Mouse (Mus musculus) midbrain, embryonic 11.5 days (tissue): ENCODE measurements at regions not wholly inside any gene's neighbourhood (a gene's known extent, or its start where the extent isn't known, plus 50 kb on each side); places are given as distances from the start of the nearest gene placed in this dataset.

Source experiments
- ATAC-seq: fragments of 200-750 bp; cut with Nextera tagmentation; 2 replicates; pipeline ENCODE4 v1.8.0; 2017; ENCODE audit warnings: moderate TSS enrichment, moderate library complexity; ENCODE audit not compliant: low FRiP score
- DNase-seq: peaks from one replicate; pipeline ENCODE4 v3.0.0; 2015; ENCODE audit warnings: low spot score; ENCODE audit errors: missing footprints
- H3K27ac ChIP-seq: fragments of 300-500 bp; sonication (generic); 2 replicates; pipeline ENCODE4 v1.5.1; 2014; ENCODE audit warnings: low read depth, low read length
- H3K27me3 ChIP-seq: fragments of 300-500 bp; sonication (generic); 2 replicates; pipeline ENCODE4 v1.6.1; 2014; ENCODE audit warnings: mild to moderate bottlenecking, low read length, moderate library complexity, mixed read lengths; ENCODE audit not compliant: control insufficient read depth, insufficient read depth
- H3K36me3 ChIP-seq: fragments of 300-500 bp; sonication (generic); 2 replicates; pipeline ENCODE4 v1.6.1; 2014; ENCODE audit warnings: mild to moderate bottlenecking, low read length, moderate library complexity, mixed read lengths; ENCODE audit not compliant: control insufficient read depth, insufficient read depth
- H3K4me1 ChIP-seq: fragments of 300-500 bp; sonication (generic); 2 replicates; pipeline ENCODE4 v1.6.1; 2014; ENCODE audit warnings: low read length; ENCODE audit not compliant: control insufficient read depth, insufficient read depth
- H3K4me2 ChIP-seq: fragments of 300-500 bp; sonication (generic); 2 replicates; pipeline ENCODE4 v1.6.1; 2014; ENCODE audit warnings: mild to moderate bottlenecking, moderate library complexity
- H3K4me3 ChIP-seq: fragments of 300-500 bp; sonication (generic); 2 replicates; pipeline ENCODE4 v1.5.1; 2014; ENCODE audit warnings: low read depth, low read length
- H3K9ac ChIP-seq: fragments of 300-500 bp; sonication (generic); 2 replicates; pipeline ENCODE4 v1.6.1; 2014; ENCODE audit warnings: low read length
- H3K9me3 ChIP-seq: fragments of 300-500 bp; sonication (generic); 2 replicates; pipeline ENCODE4 v1.6.1; 2016; ENCODE audit warnings: low read length; ENCODE audit not compliant: control insufficient read depth
- WGBS: fragments of 180-500 bp; shearing (Covaris S2); extraction: QIAGEN DNeasy Blood & Tissue Kit; methylation state at CpG from one replicate; pipeline ENCODE4 v1.1.7; 2014; 5-methylcytosine and 5-hydroxymethylcytosine counted together

DNA sequence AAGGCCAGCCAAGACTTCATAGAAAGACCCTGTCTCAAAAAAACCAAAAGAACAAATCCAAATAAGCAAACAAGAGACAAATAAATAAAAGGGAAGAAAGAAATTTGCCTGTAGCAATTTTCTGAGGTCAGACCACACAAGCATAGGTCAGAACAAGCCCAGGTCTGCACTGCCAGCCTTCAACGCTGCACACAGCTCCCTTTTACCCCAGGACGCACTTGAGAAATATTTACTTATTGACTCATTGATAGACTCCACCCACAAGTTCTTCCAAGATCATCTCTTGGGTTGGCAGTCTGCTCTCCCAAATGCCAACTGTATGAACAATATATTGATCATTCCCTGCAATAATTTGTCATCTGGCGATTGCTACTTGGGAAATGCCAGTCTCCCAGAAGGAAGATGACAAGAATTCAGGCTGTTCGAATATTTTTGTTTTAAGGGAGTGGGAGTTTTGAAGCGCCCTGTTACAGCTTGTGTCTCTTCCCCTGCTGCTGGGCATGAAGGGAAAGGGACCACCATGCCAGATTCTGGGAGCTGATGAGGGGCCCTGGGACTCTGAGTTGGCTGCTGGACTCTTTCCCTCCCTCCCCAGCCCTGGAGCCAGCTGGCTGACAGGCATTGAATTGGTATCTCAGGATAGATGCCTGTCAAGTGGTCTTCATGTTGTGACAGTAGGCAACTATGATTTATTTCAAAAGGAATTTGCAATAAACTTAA, 102.9 kb upstream of the Tle3 start:
- Histone ChIP-seq H3K27me3 (no peaks in the 10 kb centered on the region), H3K9me3 (no peaks in the 10 kb centered on the region; the same call in 1 of the 2 replicates), H3K4me3 (no peak overlapping the region), H3K4me1 (0 out of 2 replicates have a peak, but pooled peaks cover 2% of the 10 kb centered on the region), H3K4me2 (no peak overlapping the region), H3K27ac (no peak overlapping the region), H3K36me3 (no peaks in the 10 kb centered on the region), H3K9ac (no peak overlapping the region)
- no peak for ATAC-seq
- DNase-seq, result no peak
- 86% methylated on average over 5 of the region's 5 CpGs for WGBS

DNA sequence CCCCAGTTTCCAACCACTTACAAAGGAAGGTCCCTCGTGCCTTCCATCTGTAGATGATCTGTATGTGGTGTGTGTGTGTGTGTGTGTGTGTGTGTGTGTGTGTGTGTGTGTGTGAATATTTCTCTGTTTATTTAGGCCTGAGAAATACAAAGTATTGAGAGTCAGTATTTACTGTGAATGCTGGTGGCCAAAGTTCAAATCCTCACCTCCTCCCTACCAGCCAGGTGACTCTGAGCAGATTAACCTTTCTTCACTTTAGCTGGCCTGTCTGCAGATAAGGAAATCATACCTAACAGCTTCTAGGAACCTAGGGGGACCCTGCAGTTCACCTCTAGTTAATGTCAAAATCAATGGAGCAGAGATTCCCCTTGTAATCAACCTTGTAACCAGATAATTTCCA, 100.9 kb upstream of the Tle3 start:
- H3K4me3 ChIP-seq, result no peak overlapping the region
- no peak overlapping the region for H3K9ac ChIP-seq
- no peaks in the 10 kb centered on the region for H3K36me3 ChIP-seq
- no peak overlapping the region for H3K27ac ChIP-seq
- no peak for ATAC-seq
- 0 out of 2 replicates have a peak, but pooled peaks cover 2% of the 10 kb centered on the region for H3K4me1 ChIP-seq
- no peaks in the 10 kb centered on the region for H3K27me3 ChIP-seq
- H3K4me2 ChIP-seq, result no peak overlapping the region
- DNase-seq, result no peak
- WGBS, result 80% methylated on average over 1 of the region's 1 CpGs
- H3K9me3 ChIP-seq, result no peaks in the 10 kb centered on the region

DNA sequence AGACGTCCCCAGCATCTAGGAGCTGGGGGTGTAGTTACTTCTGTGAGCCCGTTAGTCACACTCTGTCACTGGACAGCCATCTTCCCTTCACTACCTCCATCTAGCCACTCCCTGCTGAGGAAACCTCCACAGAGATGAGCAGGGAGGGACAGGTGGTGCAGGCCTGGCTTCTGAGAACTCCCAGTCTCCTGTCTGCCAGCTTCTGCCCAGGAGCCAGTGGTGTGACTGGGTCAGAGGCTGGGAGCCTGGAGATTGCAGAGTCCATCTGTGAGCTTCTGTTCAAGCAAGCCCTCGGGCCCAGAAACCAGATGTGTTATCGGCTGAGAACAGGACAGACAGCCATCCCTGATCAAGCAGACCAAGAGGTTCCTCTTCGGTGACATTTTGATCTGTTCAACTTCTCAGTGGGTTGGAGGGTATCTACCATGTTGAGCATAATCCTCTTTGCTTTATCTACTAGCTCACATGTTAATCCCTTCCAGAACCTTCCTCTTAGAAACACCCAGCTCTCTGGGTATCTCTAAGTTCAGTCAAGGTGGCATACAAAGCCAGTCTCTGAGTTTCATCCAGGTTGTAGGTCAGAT, 100.3 kb upstream of the Tle3 start:
- no peak overlapping the region for H3K9ac ChIP-seq
- H3K27ac ChIP-seq, result no peak overlapping the region
- DNase-seq (no peak), ATAC-seq (no peak)
- no peak overlapping the region for H3K4me2 ChIP-seq
- 74% methylated on average over 5 of the region's 5 CpGs for WGBS
- no peak overlapping the region for H3K4me3 ChIP-seq
- no peaks in the 10 kb centered on the region for H3K9me3 ChIP-seq
- no peaks in the 10 kb centered on the region for H3K36me3 ChIP-seq
- H3K27me3 ChIP-seq, result no peaks in the 10 kb centered on the region
- 0 out of 2 replicates have a peak, but pooled peaks cover 2% of the 10 kb centered on the region for H3K4me1 ChIP-seq

DNA sequence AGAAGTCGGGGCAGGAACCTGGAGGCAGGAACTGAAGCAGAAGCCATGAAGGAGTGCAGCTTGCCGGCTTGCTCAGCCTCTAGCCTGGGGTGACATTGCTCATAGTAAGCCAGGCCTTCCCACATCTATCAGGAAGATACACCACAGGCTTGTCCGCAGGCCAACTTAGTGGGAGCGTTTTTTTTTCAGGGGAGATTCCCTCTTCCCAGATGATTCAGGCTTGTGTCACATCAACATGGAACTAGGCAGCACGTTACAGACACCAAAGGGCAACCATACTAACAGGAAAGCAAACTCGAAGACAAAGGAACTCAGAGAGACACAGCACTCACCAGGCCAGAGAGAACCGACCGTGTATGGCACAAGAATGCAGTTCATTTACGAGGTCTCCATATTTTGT, 98.1 kb upstream of the Tle3 start:
- Histone ChIP-seq H3K27ac (no peak overlapping the region), H3K36me3 (no peaks in the 10 kb centered on the region), H3K9me3 (no peaks in the 10 kb centered on the region), H3K27me3 (no peaks in the 10 kb centered on the region), H3K4me3 (no peak overlapping the region), H3K9ac (no peak overlapping the region), H3K4me1 (peaks cover 17% of the 10 kb centered on the region), H3K4me2 (no peak overlapping the region)
- 89% methylated on average over 9 of the region's 9 CpGs for WGBS
- DNase-seq (no peak), ATAC-seq (no peak)

DNA sequence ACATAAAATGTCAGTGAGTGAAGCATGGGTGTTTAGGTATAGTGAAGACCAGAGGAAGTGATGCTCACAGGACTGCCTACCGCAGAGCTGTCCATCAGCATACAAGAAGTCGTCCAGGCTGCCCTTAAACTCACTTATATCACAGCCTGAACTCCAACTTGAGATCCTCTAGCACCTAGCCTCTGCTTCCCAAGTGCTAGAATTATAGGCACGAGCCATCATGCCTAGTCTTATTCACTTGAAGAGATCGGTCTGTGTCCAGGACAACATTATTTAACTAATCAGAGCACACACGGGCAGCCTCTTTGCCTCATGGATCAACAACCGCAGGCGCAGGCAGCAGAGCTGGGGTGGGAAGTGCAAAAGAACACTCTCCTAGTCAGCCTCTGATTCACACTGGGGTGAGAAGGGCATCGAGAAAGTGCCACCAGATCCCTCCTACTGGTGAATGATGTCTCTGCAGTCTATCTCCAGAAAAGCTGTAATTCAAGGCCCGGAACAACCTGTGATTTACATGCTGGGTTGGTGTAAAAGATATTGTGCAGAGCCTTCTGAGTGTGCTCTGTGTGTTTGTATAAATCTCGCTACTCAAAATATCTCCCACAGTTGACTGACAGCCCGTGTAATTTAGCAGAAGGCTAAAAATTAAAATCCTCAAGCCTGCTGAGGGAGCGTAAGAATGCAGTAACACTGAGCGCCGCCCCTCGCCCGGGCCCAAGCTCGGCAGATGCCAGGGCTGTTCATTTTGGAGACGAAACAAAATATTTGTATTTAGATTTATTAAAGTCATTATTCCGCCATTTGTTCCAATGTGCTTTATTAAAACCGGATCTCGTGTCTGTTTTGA, 94.6 kb upstream of the Tle3 start:
- Histone ChIP-seq H3K36me3 (no peaks in the 10 kb centered on the region), H3K27me3 (no peaks in the 10 kb centered on the region; the same call in 1 of the 2 replicates), H3K4me1 (peaks cover 22% of the 10 kb centered on the region), H3K9ac (no peak overlapping the region), H3K4me3 (0 out of 2 replicates have a peak overlapping the region, but pooled peaks have one; percentile 2), H3K4me2 (peak overlapping the region; percentile 36), H3K27ac (no peak overlapping the region), H3K9me3 (no peaks in the 10 kb centered on the region)
- 9% methylated on average over 21 of the region's 21 CpGs for WGBS
- ATAC-seq, result peak; percentile 75
- peak; percentile 94 for DNase-seq

DNA sequence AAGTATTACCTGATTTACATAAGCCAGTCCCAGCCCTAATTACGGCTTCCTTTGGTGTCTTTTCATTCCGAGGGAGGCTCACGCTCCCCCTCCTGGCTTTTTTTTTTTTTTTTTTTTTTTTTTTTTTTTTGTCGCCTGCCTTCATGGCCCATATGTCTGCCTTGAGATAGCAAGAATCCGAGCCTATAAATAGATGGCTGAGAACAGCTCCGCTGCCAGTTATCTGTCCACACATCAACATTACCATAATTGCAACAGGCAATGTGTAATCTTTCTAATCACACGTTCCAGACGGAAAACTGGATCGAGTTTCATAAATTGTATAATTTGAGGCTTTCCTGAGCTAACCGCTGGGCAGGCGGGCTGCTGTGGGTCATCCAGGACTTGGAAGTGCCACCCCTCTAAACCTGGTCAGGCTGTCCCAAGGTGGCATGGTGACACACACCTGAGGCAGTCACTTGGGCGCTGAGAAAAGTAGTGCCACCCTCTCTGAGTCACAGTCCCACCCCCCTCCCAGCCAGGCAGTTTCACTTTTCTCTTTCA, 93.9 kb upstream of the Tle3 start:
- Histone ChIP-seq H3K4me2 (peak overlapping the region; percentile 36), H3K4me3 (no peak overlapping the region), H3K27ac (no peak overlapping the region), H3K9ac (no peak overlapping the region), H3K27me3 (no peaks in the 10 kb centered on the region; the same call in 1 of the 2 replicates), H3K9me3 (no peaks in the 10 kb centered on the region), H3K36me3 (no peaks in the 10 kb centered on the region), H3K4me1 (peaks cover 22% of the 10 kb centered on the region)
- DNase-seq (no peak), ATAC-seq (peak; percentile 38; the same call in 1 of the 2 replicates)
- 15% methylated on average over 12 of the region's 12 CpGs for WGBS

DNA sequence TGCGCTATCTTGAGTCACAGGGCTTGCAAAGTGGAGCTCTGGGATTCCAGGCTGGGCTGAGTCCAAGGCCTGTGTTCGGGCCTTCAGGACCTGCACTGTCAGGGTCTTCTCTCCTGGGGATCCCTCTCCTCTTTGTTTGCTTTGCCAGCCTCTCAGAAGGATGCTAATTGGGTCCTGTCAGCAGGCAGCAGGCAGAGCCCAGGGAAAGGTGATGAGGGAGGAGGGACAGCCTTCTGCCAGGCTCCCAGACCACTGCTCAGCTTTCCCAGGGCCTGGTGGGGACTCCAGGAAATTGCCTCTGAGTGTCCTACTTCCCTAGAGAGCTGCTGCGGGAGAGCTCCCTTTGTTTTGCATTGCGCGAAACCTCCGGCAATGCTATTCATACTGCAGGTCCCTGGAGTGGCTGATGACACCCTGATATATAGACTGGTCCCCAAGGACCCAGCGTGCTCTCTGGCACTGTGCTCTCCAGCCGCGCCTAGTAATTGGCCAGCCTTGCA, 93.1 kb upstream of the Tle3 start:
- ATAC-seq, result peak; percentile 16; the same call in 1 of the 2 replicates
- no peak for DNase-seq
- no peaks in the 10 kb centered on the region; the same call in 1 of the 2 replicates for H3K27me3 ChIP-seq
- peaks cover 22% of the 10 kb centered on the region for H3K4me1 ChIP-seq
- H3K9ac ChIP-seq, result peak overlapping the region; percentile 30
- peak overlapping the region; percentile 30; the same call in 1 of the 2 replicates for H3K27ac ChIP-seq
- H3K4me2 ChIP-seq, result no peak overlapping the region
- WGBS, result 21% methylated on average over 9 of the region's 9 CpGs
- H3K4me3 ChIP-seq, result no peak overlapping the region
- no peaks in the 10 kb centered on the region for H3K9me3 ChIP-seq
- no peaks in the 10 kb centered on the region for H3K36me3 ChIP-seq

DNA sequence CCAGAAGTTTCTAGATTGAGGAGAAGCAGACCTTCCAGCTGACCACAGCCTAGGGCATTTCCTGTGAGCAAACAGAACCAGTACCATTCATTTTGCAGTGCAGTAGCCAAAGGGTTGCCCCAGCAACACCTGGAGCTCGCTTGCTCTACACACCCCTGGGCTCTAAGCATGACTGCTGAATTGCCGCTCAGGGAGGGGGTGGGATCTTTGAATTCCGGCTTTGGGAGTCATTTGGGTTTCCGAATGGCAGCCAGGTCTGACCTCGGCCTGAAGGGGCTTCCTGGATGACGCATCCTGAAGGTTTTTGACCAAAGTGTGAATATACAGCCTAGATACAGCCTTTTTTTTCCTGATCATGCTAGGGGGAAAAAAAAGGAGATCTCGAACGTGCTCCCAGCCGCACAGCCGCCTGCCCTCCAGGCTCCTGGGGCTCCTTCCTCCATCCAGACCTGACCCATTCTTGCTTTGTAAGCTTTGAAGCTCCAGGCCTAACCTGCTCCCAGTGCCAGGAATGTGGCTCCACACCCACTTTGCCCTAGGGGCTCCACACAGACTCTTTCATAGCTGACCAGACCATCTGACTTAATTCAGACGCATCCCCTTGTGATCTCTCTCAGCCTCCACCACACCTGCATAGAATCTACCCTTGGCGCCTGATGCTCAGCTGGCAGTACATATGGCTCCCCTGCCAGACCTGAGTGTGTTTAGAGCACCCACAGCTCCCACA, 91.1 kb upstream of the Tle3 start:
- H3K27me3 ChIP-seq, result no peaks in the 10 kb centered on the region; the same call in 1 of the 2 replicates
- ATAC-seq, result no peak
- 76% methylated on average over 12 of the region's 12 CpGs for WGBS

More for the DNA sequence above, 91.1 kb upstream of the Tle3 start:
- Histone ChIP-seq H3K4me3 (no peak overlapping the region), H3K27ac (no peak overlapping the region), H3K4me2 (no peak overlapping the region), H3K9me3 (no peaks in the 10 kb centered on the region), H3K36me3 (no peaks in the 10 kb centered on the region), H3K4me1 (peaks cover 22% of the 10 kb centered on the region), H3K9ac (no peak overlapping the region)
- no peak for DNase-seq
